Mouse (Mus musculus) limb, embryonic 13.5 days (tissue): ENCODE results near the gene Msh5. TPM values are rescaled to one million over a fixed set of nuclear protein-coding genes. Genes with fewer than 3 reads are reported as not detected.

Experiments used
- ATAC-seq: fragments of 200-750 bp; cut with Nextera tagmentation; 2 replicates; pipeline ENCODE4 v1.8.0; 2017; ENCODE audit warnings: low read depth, moderate number of reproducible peaks, moderate TSS enrichment; ENCODE audit not compliant: low FRiP score
- H3K27ac ChIP-seq: fragments of 300-500 bp; sonication (generic); 2 replicates; pipeline ENCODE4 v1.5.1; 2015; ENCODE audit warnings: inconsistent platforms, mild to moderate bottlenecking, moderate library complexity
- H3K27me3 ChIP-seq: fragments of 300-500 bp; sonication (generic); 2 replicates; pipeline ENCODE4 v1.6.1; 2015; ENCODE audit warnings: mild to moderate bottlenecking, inconsistent platforms
- H3K36me3 ChIP-seq: fragments of 300-500 bp; sonication (generic); 2 replicates; pipeline ENCODE4 v1.6.1; 2015; ENCODE audit warnings: inconsistent platforms, mild to moderate bottlenecking, moderate library complexity
- H3K4me1 ChIP-seq: fragments of 300-500 bp; sonication (generic); 2 replicates; pipeline ENCODE4 v1.6.1; 2015; ENCODE audit warnings: inconsistent platforms
- H3K4me2 ChIP-seq: fragments of 300-500 bp; sonication (generic); replicated peaks from 2 replicates; pipeline ENCODE4 v1.6.1; 2015; ENCODE audit warnings: inconsistent platforms, mild to moderate bottlenecking, moderate library complexity
- H3K4me3 ChIP-seq: fragments of 300-500 bp; sonication (generic); 2 replicates; pipeline ENCODE4 v1.5.1; 2015; ENCODE audit warnings: moderate library complexity, mild to moderate bottlenecking, inconsistent platforms
- H3K9ac ChIP-seq: fragments of 300-500 bp; sonication (generic); 2 replicates; pipeline ENCODE4 v1.6.1; 2015; ENCODE audit warnings: mild to moderate bottlenecking, inconsistent platforms
- H3K9me3 ChIP-seq: fragments of 300-500 bp; sonication (generic); 2 replicates; pipeline ENCODE4 v1.6.1; 2016; ENCODE audit warnings: inconsistent platforms
- WGBS: fragments of 180-500 bp; shearing (Covaris S2); methylation state at CpG from one replicate; pipeline ENCODE4 v1.1.7; 2015; 5-methylcytosine and 5-hydroxymethylcytosine counted together
- polyA plus RNA-seq: library from polyadenylated mRNA; unstranded; fragments of >200 nt; fragmentation: Nextera tagmentation; extraction: Ambion mirVana; gene quantifications from 2 replicates; pipeline ENCODE4 v1.2.1, GENCODE M21; 2015

Msh5 gene
- polyA plus RNA-seq, 1 experiment from 2014 or later = 2.6 TPM

DNA sequence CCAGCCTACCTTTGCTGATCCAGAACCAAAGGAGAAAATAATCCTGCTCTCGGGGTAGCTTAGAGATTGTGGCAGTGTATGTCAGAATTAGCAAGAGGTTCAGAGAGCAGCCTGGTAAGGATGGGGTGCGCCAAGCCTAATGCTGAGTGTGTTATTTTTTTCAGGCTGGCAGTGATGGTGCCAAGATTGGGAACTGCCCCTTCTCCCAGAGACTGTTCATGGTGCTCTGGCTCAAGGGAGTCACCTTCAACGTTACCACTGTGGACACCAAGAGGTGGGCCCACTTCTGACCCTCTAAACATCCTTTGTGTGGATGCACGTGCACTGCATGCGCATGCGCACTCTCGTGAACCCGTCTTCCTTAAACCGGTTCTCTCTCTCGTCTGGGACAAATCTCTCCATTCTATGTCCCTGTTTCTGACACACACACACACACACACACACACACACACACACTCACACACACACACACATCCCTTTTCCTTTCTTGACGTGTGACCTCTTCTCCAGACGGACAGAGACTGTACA is 5.8 kb upstream of the Msh5 start:
- WGBS = 87% methylated on average over 12 of the region's 12 CpGs
- no peaks in the 10 kb centered on the region for H3K9me3 ChIP-seq
- H3K4me1 ChIP-seq = peaks cover 34% of the 10 kb centered on the region
- H3K4me2 ChIP-seq = peak overlapping the region; percentile 90
- H3K4me3 ChIP-seq = peak overlapping the region; percentile 68
- H3K27me3 ChIP-seq = no peaks in the 10 kb centered on the region
- H3K9ac ChIP-seq = peak overlapping the region; percentile 86
- H3K27ac ChIP-seq = peak overlapping the region; percentile 98
- H3K36me3 ChIP-seq = peaks cover 51% of the 10 kb centered on the region
- no peak for ATAC-seq

DNA sequence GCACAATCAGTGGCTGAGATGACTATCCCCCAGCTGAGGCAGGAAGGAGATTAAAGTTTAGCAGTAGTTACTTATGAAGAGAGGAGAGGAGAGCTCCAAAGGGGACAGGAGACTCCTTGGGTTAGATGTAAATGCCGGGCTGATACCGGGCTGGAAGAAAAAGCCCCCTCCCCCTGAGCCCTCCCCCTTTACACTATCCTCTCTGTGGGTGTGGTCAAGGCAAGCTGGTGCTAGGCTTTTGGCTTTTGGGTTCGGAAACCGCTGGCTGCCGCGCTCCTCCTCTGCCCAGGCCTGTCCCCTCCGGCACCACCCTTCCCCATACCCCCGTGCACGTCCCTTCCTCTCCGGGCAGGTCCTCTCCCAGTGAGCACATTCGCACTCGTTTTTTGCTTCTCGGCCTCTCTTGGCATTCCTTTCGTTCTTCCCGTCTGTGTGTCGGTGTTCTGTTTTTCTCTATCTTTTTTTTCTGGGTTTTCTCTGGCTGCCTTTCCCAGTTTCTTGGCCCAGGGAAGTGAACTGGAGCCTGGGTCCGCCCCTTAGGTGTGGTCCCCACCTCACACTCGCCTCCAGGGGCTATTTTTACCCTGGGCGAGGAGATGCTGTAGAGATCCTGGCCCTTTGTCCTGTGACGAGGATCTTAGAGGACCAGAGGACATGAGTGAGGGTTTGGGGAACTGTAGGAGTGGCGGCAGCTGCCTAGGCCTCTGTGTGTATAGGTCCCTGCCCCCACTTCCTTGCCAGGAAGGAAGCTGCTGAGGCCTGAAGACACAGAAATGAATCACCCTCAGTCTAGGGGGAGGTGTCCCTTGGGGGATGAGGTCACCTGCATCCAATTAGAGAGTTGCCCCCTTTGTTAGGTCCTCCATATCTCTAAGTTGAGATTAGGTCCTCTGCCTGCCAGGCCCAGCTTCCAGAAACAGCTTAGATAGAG is 4.9 kb upstream of the Msh5 start:
- H3K27me3 ChIP-seq = no peaks in the 10 kb centered on the region
- peak overlapping the region; percentile 86 for H3K9ac ChIP-seq
- peak overlapping the region; percentile 98 for H3K27ac ChIP-seq
- WGBS = 1% methylated on average over 21 of the region's 21 CpGs
- H3K4me3 ChIP-seq = peak overlapping the region; percentile 68
- H3K4me1 ChIP-seq = peaks cover 40% of the 10 kb centered on the region
- peak overlapping the region; percentile 90 for H3K4me2 ChIP-seq
- no peak; the same call in 1 of the 2 replicates for ATAC-seq
- peaks cover 43% of the 10 kb centered on the region for H3K36me3 ChIP-seq
- no peaks in the 10 kb centered on the region for H3K9me3 ChIP-seq

DNA sequence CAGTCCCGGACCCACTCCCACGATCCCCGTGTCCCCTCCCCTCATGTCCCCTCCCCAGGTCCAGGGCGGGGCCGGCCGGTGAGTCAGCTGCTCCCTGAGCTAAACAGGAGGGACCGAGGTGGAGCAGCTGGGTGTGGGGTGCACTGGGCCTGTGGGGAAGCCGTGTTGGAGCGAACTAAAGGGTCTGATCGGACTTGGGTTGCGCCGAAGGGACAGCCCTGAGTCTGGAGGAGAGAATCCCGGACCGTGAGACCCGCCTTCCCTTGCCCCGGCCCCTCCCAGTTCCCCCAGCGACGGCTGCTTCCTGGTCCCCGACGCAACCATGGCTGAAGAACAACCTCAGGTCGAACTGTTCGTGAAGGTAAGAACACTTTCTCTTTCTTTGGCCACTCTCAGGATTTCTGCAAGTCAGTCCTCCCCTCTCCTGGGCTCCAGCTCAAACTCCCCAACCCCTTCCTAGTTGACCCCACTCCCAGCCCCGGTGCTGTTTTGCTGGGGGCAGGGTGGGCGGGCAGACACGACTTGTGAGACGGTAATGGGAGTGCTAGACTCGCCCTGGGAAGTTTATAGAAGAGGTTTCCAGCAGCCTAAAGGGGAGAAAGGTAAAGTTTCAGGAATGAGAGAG is 3.7 kb upstream of the Msh5 start:
- H3K9me3 ChIP-seq = no peaks in the 10 kb centered on the region
- H3K9ac ChIP-seq = peak overlapping the region; percentile 86
- peak overlapping the region; percentile 98 for H3K27ac ChIP-seq
- H3K27me3 ChIP-seq = no peaks in the 10 kb centered on the region
- peak overlapping the region; percentile 90 for H3K4me2 ChIP-seq
- H3K4me1 ChIP-seq = peaks cover 49% of the 10 kb centered on the region
- peak; percentile 5; the same call in 1 of the 2 replicates for ATAC-seq
- H3K36me3 ChIP-seq = peaks cover 31% of the 10 kb centered on the region
- under 1% methylated on average over 27 of the region's 27 CpGs for WGBS
- H3K4me3 ChIP-seq = peak overlapping the region; percentile 68

DNA sequence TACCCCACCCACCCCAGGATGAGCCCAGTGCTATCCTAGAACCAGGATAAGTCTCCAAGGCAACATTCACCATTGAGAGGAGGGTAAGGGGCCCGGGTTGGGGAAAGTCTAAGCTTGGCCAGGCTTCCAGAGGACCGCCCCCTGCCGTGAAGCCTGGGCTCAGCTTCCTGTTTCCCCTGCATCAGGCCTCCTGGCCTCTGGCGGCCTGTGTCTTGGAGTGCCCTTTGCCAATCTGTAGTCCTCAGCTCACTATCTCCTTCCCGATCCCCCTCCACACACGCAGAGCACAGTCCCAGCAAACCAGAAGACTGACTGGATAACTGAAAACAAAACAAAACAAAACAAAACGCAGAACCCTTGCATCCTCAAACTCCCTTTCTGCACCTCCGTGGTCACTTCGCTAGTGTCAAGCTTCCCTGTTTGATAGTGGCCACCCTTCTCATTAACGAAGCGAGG is 3.0 kb upstream of the Msh5 start, which contains the start of gene Clic1:
Clic1 (plus strand) TSS at position 406 of the 456 bp plus-strand sequence.
- peaks cover 26% of the 10 kb centered on the region for H3K36me3 ChIP-seq
- H3K27ac ChIP-seq = peak within 1 kb of the TSS; percentile 98
- H3K4me1 ChIP-seq = peaks cover 56% of the 10 kb centered on the region
- peak; percentile 30 for ATAC-seq
- peak within 1 kb of the TSS; percentile 90 for H3K4me2 ChIP-seq
- peak within 1 kb of the TSS; percentile 86 for H3K9ac ChIP-seq
- WGBS = 2% methylated on average over 11 of the region's 11 CpGs
- no peaks in the 10 kb centered on the region for H3K27me3 ChIP-seq
- peak within 1 kb of the TSS; percentile 68 for H3K4me3 ChIP-seq
- no peaks in the 10 kb centered on the region for H3K9me3 ChIP-seq

DNA sequence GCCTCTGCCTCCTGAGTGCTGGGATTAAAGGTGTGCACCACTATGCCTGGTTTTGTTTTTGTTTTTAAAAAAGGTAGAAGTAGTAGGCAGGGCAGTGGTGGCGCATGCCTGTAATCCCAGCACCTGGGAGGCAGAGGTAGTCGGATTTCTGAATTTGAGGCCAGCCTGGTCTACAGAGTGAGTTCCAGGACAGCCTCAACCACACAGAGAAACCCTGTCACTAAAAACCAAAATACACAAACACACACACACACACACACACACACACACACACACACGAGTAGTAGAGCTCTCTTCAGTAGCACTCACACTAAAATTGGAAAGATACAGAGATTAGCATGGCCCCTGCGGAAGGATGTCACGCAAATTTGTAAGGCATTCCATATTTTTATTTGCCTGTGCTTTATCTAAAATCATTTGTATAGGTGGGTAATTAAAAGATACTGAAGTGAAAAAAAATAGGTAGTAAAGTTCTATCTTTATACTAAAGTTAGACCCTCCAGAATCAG is 2.4 kb upstream of the Msh5 start:
- Histone ChIP-seq H3K9me3 (no peaks in the 10 kb centered on the region), H3K4me2 (peak overlapping the region; percentile 90), H3K4me1 (peaks cover 56% of the 10 kb centered on the region), H3K36me3 (peaks cover 20% of the 10 kb centered on the region), H3K27ac (peak overlapping the region; percentile 98), H3K9ac (no peak overlapping the region), H3K27me3 (no peaks in the 10 kb centered on the region), H3K4me3 (peak overlapping the region; percentile 68; the same call in 1 of the 2 replicates)
- ATAC-seq = no peak
- 76% methylated on average over 5 of the region's 5 CpGs for WGBS

DNA sequence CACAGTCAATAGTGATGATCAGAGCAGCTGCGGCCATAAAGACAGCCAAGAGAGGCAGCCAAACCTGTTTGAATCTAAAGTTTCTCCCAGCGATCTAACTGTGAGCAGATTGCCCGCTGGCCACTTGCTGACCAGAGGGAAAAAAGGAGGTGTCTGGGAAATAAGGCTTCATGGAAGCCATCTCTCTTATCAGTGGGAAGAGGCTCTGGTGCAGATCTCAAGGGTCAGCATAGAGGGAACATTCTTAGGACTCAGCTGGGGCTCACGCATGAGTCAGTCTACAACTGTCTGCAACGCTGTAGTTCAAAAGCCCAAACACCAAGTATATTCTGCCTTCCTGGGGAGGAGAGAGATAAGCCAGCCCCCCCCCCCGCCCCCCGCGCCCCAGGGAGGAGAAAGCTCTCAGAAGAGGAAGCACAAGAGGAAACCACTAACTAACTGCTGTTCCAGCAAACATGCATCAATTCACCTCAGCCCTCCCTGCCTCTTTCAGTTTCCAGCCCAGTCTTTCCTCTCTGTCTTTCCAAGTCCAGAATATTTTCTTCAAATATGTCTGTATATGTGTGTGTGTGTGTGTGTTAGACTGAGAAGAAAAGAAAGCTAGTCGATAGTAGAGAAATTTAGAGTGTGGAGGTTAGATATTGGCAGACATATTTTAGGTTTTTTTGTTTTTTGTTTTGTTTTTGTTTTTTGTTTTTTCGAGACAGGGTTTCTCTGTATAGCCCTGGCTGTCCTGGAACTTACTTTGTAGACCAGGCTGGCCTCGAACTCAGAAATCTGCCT is 1.8 kb upstream of the Msh5 start:
- no peak for ATAC-seq
- H3K4me2 ChIP-seq = no peak overlapping the region; the same call in none of the 2 replicates
- no peaks in the 10 kb centered on the region for H3K9me3 ChIP-seq
- H3K36me3 ChIP-seq = peaks cover 13% of the 10 kb centered on the region
- WGBS = 33% methylated on average over 11 of the region's 11 CpGs
- no peaks in the 10 kb centered on the region for H3K27me3 ChIP-seq
- H3K27ac ChIP-seq = peak overlapping the region; percentile 79
- no peak overlapping the region for H3K4me3 ChIP-seq
- H3K4me1 ChIP-seq = peaks cover 56% of the 10 kb centered on the region
- H3K9ac ChIP-seq = 0 out of 2 replicates have a peak overlapping the region, but pooled peaks have one; percentile 6

DNA sequence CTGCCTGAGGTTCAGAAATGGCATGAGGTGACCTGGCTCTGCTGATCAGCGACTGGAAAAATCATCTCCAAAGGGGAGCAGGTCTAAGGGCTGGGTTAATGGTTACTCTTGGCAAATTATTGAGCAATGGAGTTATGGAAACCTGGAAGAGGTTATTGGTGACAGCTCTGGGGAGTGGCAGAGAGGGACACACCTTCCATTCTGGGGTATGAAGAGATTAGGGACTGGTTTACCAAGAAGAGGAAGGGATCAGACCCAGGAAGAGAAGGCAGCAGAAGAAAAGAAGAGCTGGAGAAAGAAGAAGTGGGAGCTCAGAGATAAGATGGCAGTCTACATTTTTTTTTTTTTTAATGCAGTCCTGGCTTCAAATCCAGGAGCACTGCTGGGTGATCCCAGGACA is 1.1 kb upstream of the Msh5 start:
- Histone ChIP-seq H3K4me3 (no peak overlapping the region), H3K4me2 (no peak overlapping the region), H3K27ac (peak overlapping the region; percentile 79; the same call in 1 of the 2 replicates), H3K4me1 (peaks cover 56% of the 10 kb centered on the region), H3K9ac (no peak overlapping the region), H3K9me3 (no peaks in the 10 kb centered on the region), H3K36me3 (peaks cover 7% of the 10 kb centered on the region), H3K27me3 (no peaks in the 10 kb centered on the region)
- no peak for ATAC-seq
- WGBS = 68% methylated on average over 1 of the region's 1 CpGs

DNA sequence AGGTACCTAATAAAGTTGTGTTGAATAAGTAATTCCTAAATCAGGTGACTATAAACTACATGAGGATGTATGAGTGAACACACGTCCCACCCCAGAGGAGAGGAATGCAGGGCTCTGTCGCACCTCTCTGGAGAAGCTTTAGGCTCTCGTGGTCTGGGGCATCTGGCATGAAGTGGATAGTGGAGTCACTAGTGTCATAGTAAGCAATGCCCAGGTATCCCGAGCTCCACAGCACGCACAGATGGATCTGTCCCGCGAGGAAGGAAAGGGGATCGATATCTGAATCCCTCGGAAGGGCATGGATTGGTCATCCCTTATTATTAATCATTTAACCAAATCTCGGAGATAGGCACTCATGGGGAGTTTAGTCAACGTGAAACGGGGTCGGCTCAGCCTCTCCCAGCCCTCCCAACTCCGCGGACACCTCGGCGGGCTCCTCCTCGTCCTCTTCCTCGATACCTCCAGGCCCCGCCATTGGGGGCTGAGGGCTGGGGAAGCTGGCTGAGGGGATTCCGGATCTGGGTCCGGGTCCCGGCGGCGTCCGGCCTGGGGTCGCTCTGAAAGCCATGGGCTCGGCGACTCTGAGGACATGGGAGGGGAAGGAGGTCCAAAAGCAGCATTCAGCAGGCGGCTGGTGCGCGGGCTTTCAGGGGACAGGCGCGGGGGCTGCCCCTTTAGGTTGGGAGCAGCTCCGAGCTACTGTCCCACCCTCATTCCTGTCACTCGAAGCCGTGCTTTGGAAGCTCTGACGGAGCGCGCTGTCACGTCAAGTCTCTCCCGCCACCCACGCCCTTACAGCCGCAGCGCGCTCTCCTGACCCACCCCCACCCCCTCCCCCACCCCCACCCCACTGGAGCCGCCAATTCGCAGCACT is 501 bp downstream of the Msh5 start:
- peak overlapping the region; percentile 87 for H3K27ac ChIP-seq
- no peaks in the 10 kb centered on the region for H3K36me3 ChIP-seq
- H3K27me3 ChIP-seq = no peaks in the 10 kb centered on the region
- H3K4me1 ChIP-seq = peaks cover 46% of the 10 kb centered on the region
- no peaks in the 10 kb centered on the region for H3K9me3 ChIP-seq
- peak overlapping the region; percentile 90 for H3K9ac ChIP-seq
- peak overlapping the region; percentile 61 for H3K4me3 ChIP-seq
- H3K4me2 ChIP-seq = peak overlapping the region; percentile 96
- WGBS = 5% methylated on average over 42 of the region's 48 CpGs
- ATAC-seq = no peak

DNA sequence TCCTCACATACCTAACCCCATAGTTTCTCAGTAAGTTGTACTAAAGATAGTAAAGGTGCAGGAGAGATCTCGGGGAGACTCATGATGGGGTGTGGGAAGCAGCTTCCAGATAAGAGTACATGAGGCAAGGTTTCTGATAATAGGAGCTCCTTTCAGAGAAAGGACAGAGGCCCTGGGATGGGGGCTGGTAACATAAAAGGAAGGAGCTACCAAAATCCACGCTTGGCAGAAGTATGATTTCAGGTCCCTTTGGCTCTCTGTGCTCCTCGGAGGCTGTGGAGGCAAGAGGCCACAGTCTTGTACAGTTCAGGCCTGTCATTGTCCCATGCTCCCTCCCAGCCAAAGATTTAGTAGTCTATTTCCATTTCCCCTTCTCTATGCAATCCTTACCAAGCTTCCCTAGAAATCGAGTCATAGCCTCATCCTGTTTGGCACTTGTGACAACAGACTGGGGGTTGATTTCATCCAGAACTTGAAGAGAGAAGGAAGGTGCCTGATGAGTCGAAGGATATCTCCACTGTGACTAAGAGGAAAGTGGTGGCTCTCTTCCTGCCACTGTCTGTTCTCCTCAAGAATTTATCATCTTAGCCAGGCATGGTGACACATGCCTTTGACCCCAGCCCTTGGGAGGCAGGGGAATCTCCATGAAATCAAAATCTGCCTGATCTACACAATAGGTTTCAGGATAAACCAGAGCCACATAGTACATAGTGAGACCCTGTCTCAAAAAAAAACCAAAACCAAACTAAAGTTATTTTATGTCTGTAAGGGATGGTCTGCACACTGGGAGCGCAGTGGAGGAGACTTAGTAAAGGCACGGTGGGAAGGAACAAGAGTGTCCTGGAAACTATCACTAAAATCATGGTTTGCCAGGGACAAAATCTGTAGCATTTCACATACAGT is 1.4 kb downstream of the Msh5 start:
- WGBS = 84% methylated on average over 7 of the region's 7 CpGs
- no peak overlapping the region for H3K27ac ChIP-seq
- H3K9me3 ChIP-seq = no peaks in the 10 kb centered on the region

DNA sequence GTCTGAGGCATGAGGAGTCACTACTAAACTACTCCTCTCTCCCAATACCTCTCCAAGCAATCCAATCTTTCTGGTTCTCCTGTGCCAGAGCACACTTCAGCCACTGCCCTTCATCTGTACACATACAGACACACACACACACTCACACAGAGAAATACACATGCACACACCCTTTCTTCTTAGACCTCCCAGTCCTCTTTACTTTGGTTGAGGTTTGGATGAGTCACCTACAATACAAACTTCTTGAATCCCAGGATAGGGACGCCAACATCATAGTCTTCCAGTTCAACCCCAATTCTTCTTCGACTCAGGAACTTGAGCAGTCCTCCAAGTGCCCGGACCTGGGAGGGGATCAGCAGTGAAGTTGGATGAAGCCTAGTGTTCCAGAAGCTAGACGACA is 2.8 kb downstream of the Msh5 start:
- Histone ChIP-seq H3K9me3 (no peaks in the 10 kb centered on the region), H3K27me3 (no peaks in the 10 kb centered on the region), H3K9ac (no peak overlapping the region), H3K4me3 (no peak overlapping the region), H3K4me1 (peaks cover 35% of the 10 kb centered on the region), H3K27ac (no peak overlapping the region), H3K4me2 (no peak overlapping the region), H3K36me3 (no peaks in the 10 kb centered on the region)
- WGBS = 82% methylated on average over 4 of the region's 4 CpGs
- no peak for ATAC-seq

More for the DNA sequence above, 1.4 kb downstream of the Msh5 start:
- H3K27me3 ChIP-seq = no peaks in the 10 kb centered on the region
- peaks cover 46% of the 10 kb centered on the region for H3K4me1 ChIP-seq
- H3K4me3 ChIP-seq = peak overlapping the region; percentile 61
- ATAC-seq = no peak
- peak overlapping the region; percentile 90; the same call in 1 of the 2 replicates for H3K9ac ChIP-seq
- H3K4me2 ChIP-seq = peak overlapping the region; percentile 96
- H3K36me3 ChIP-seq = no peaks in the 10 kb centered on the region
